Mouse (Mus musculus) heart, adult 11 months (tissue): ENCODE results near the gene Cyp2a22.
"Not testable (repeated sequence)": the region's sequence is repeated elsewhere in the genome, so short reads cannot be mapped to it uniquely, and the experiment has no call there.

ENCODE experiments used
- DNase-seq: peaks from one replicate; pipeline ENCODE4 v3.0.0; 2022

Cyp2a22 gene

GRCm38 (mm10) chr7:26939262-26939661 is at the start of gene Cyp2a22:
TSS of gene Cyp2a22 (minus strand) at chr7:26939384.
- peak; percentile 42 for DNase-seq

GRCm38 (mm10) chr7:26983151-26983550 is 44.0 kb upstream of the Cyp2a22 start:
- not testable (repeated sequence) for DNase-seq

GRCm38 (mm10) chr7:26982551-26982950 is 43.4 kb upstream of the Cyp2a22 start:
- DNase-seq: no peak

- DNase-seq: not testable (repeated sequence)
Observed at GRCm38 (mm10) chr7:26981937-26982336, 42.8 kb upstream of the Cyp2a22 start.

GRCm38 (mm10) chr7:26981464-26981863 is 42.3 kb upstream of the Cyp2a22 start:
- not testable (repeated sequence) for DNase-seq

GRCm38 (mm10) chr7:26962371-26962770 is 23.2 kb upstream of the Cyp2a22 start:
- DNase-seq: not testable (repeated sequence)

- not testable (repeated sequence) for DNase-seq
Observed at GRCm38 (mm10) chr7:26953306-26953705, 14.1 kb upstream of the Cyp2a22 start.

GRCm38 (mm10) chr7:26952671-26953070 is 13.5 kb upstream of the Cyp2a22 start:
- not testable (repeated sequence) for DNase-seq

GRCm38 (mm10) chr7:26941320-26941925 is 2.2 kb upstream of the Cyp2a22 start:
- peak; percentile 72 for DNase-seq

- DNase-seq: peak; percentile 22
Observed at GRCm38 (mm10) chr7:26917114-26917513, 22.1 kb downstream of the Cyp2a22 start.
